Mouse (Mus musculus) intestine, postnatal 0 days (tissue): Measurements from ENCODE around the gene Tprn. TPM values are rescaled to one million over a fixed set of nuclear protein-coding genes. Genes with fewer than 3 reads are reported as not detected.

Source experiments
- ATAC-seq: fragments of 200-750 bp; cut with Nextera tagmentation; 2 replicates; pipeline ENCODE4 v1.8.0; 2017; ENCODE audit warnings: mild to moderate bottlenecking, moderate TSS enrichment, moderate library complexity
- H3K27ac ChIP-seq: fragments of 300-500 bp; sonication (generic); 2 replicates; pipeline ENCODE4 v1.5.1; 2014; ENCODE audit warnings: mild to moderate bottlenecking, low read depth, low read length, moderate library complexity
- H3K27me3 ChIP-seq: fragments of 300-500 bp; sonication (generic); replicated peaks from 2 replicates; pipeline ENCODE4 v1.6.1; 2014; ENCODE audit warnings: low read length, mixed read lengths; ENCODE audit not compliant: control insufficient read depth, insufficient read depth
- H3K36me3 ChIP-seq: fragments of 300-500 bp; sonication (generic); 2 replicates; pipeline ENCODE4 v1.6.1; 2014; ENCODE audit warnings: mild to moderate bottlenecking, moderate library complexity; ENCODE audit not compliant: control insufficient read depth, insufficient read depth
- H3K4me1 ChIP-seq: fragments of 300-500 bp; sonication (generic); replicated peaks from 2 replicates; pipeline ENCODE4 v1.6.1; 2014; ENCODE audit warnings: antibody characterized with exemption, low read length, mixed read lengths; ENCODE audit not compliant: control insufficient read depth, insufficient read depth
- H3K4me2 ChIP-seq: fragments of 300-500 bp; sonication (generic); replicated peaks from 2 replicates; pipeline ENCODE4 v1.6.1; 2014; ENCODE audit warnings: low read depth, mild to moderate bottlenecking, moderate library complexity
- H3K4me3 ChIP-seq: fragments of 300-500 bp; sonication (generic); 2 replicates; pipeline ENCODE4 v1.5.1; 2014; ENCODE audit warnings: low read depth, low read length
- H3K9ac ChIP-seq: fragments of 300-500 bp; sonication (generic); 2 replicates; pipeline ENCODE4 v1.6.1; 2014; ENCODE audit warnings: mild to moderate bottlenecking, low read depth, low read length
- H3K9me3 ChIP-seq: fragments of 300-500 bp; sonication (generic); 2 replicates; pipeline ENCODE4 v1.6.1; 2016; ENCODE audit warnings: mixed run types; ENCODE audit not compliant: control insufficient read depth
- CTCF ChIP-seq: sonication (generic); IDR thresholded peaks from 2 replicates; pipeline ENCODE4 v1.5.1; 2016; ENCODE audit warnings: low read depth, mild to moderate bottlenecking, control low read depth, antibody characterized with exemption, moderate library complexity
- WGBS: fragments of 180-500 bp; shearing (Covaris S2); extraction: QIAGEN DNeasy Blood & Tissue Kit; methylation state at CpG from one replicate; pipeline ENCODE4 v1.1.7; 2014; 5-methylcytosine and 5-hydroxymethylcytosine counted together
- polyA plus RNA-seq: library from polyadenylated mRNA; unstranded; fragments of >200 nt; fragmentation: Nextera tagmentation; extraction: Ambion mirVana; gene quantifications from 2 replicates; pipeline ENCODE4 v1.2.1, GENCODE M21; 2015

Gene Tprn
- polyA plus RNA-seq, 1 experiment from 2014 or later, result 62.0 TPM

DNA sequence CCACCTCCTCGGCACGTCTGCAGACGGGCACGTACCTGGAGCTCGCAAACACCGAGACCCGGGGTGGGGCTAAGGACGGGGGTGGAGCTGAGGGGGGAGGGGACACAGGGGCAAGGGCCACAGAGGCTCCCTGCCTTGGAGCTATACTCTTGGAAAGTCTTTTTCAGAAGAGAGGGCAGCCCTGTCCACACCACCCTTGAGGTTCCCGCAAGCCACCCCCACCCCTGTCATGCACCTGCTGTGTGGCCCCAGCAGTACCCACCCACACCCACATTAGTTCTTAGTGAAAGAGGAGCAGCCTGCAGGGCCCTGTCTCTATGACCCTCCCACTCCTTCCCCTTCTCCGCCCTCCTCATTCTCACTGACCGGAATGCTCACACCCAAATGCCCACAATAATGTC, 49.1 kb downstream of the Tprn start:
- H3K4me2 ChIP-seq, result peak overlapping the region; percentile 64
- H3K9ac ChIP-seq, result no peak overlapping the region
- peak overlapping the region; percentile 28 for H3K4me3 ChIP-seq
- H3K27ac ChIP-seq, result no peak overlapping the region
- no peaks in the 10 kb centered on the region for H3K4me1 ChIP-seq
- 4% methylated on average over 11 of the region's 11 CpGs for WGBS
- no peaks in the 10 kb centered on the region for H3K36me3 ChIP-seq
- H3K27me3 ChIP-seq, result peaks cover 25% of the 10 kb centered on the region
- ATAC-seq, result peak; percentile 72
- H3K9me3 ChIP-seq, result no peaks in the 10 kb centered on the region
- TF ChIP-seq CTCF, result no peak

DNA sequence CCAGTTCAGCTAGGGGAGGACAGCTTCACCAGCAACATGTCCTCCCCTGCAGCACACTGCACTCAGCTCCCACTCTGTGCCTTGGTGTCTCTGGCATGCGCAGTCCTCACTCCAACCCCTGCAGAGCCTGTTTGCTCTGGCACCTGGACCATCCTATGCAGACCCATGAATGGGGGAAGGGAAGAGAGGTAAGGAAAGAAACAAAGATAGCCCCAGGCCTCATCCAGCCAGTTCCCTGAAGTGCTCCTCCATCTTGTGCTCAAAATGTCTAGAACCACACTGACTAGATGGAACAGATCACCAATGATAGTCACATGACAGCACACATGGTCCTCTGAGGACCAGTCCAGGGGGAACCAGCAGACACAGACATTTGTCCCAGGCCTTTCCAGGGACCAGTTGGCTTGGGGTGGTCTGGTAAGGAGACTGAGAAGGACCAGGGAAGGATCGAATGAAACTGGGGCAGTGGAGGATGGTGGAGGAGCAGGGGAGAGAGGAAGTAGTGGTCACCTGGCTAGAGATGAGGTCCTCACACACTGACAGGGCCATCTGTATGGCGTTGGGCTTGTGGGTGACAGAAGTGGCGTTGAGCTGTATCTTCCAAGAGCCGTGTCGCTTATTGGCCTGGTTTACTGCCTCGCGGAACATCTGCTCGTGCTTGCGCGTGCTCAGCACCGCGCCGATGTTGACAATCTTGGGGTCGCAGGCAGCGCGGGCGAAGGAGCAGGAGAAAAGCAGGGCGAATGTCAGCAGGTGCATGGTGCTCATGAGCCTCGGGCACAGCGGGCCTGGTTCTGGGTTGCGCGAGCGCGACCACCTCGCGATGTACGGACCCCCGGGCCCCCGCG, 55.9 kb downstream of the Tprn start:
- Histone ChIP-seq H3K9me3 (no peaks in the 10 kb centered on the region), H3K4me1 (peaks cover 2% of the 10 kb centered on the region; the same call in 1 of the 2 replicates), H3K4me2 (peak overlapping the region; percentile 61), H3K27me3 (peaks cover 36% of the 10 kb centered on the region), H3K36me3 (no peaks in the 10 kb centered on the region), H3K4me3 (peak overlapping the region; percentile 30), H3K9ac (no peak overlapping the region), H3K27ac (no peak overlapping the region)
- 4% methylated on average over 31 of the region's 31 CpGs for WGBS
- TF ChIP-seq CTCF, result no peak
- no peak for ATAC-seq

DNA sequence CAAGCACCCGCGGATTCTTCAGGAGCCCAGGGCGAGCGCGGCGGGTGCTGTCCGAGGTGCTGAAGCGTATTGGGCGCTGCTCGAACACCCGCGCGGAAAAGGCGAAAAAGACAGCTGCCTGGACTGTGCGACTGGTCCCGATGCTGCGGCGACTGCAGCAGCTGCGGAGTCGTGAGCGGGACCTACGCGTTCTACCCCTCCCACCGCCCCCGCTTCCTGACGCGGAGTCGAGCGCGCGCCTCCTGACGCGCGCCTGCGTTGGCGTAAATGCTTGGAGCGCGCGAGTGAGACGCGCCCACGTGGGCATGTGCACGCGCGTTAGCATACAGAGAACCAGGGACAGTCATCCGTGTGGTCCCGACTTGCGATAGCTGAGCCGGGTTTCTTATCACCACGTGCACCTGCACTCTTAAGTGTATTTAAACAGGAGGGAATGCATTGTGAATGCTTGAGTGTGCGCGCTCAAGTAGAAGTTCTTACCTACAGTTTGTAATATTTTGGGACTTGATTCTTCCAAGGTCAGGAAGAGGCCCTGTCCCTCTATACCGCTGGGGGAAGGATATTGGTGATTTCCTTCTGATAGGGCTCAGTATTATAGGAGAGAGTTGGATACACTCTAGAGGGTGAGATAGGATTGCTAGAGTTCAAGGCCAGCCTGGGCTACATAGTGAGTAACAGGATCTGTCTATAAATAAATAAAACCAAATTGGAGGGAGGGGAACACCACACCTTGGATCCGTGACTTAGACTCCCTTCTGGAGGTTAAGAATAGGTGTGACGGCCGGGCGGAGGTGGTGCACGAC, 56.8 kb downstream of the Tprn start, which contains the start of gene Grin1:
Gene Grin1, minus strand, starts transcription at position 217 of the 803 bp plus-strand sequence.
- Histone ChIP-seq H3K4me2 (peak within 1 kb of the TSS; percentile 61), H3K9ac (no peak within 1 kb of the TSS), H3K36me3 (no peaks in the 10 kb centered on the region), H3K4me1 (peaks cover 2% of the 10 kb centered on the region; the same call in 1 of the 2 replicates), H3K27me3 (peaks cover 34% of the 10 kb centered on the region), H3K4me3 (peak within 1 kb of the TSS; percentile 30), H3K27ac (no peak within 1 kb of the TSS), H3K9me3 (no peaks in the 10 kb centered on the region)
- TF ChIP-seq CTCF, result no peak
- ATAC-seq, result peak; percentile 55
- 8% methylated on average over 58 of the region's 58 CpGs for WGBS

Other genes with a start within 250 kb of the Tprn start
- 17.0 and 17.6 TPM in 2 replicates for gene Nsmf, start 208.3 kb upstream of the Tprn start, polyA plus RNA-seq
- 24.6 and 25.9 TPM in 2 replicates for gene Entpd8, start 182.3 kb upstream of the Tprn start, polyA plus RNA-seq
- gene Noxa1, start 167.5 kb upstream of the Tprn start, polyA plus RNA-seq, result 3.3 and 5.8 TPM in 2 replicates
- 15.9 and 16.5 TPM in 2 replicates for gene Nrarp, start 81.9 kb upstream of the Tprn start, polyA plus RNA-seq
- 12.0 and 12.6 TPM in 2 replicates for gene Tor4a, start 65.7 kb upstream of the Tprn start, polyA plus RNA-seq
- gene Nelfb, start 51.1 kb upstream of the Tprn start, polyA plus RNA-seq, result 41.4 and 45.6 TPM in 2 replicates
- not detected in 2 replicates for gene Stpg3, start 48.0 kb upstream of the Tprn start, polyA plus RNA-seq
- gene Fam166a, start 43.9 kb upstream of the Tprn start, polyA plus RNA-seq, result 0.78 and 1.4 TPM in 2 replicates
- gene Tubb4b, start 37.9 kb upstream of the Tprn start, polyA plus RNA-seq, result 453 and 466 TPM in 2 replicates
- 34.0 and 37.6 TPM in 2 replicates for gene Slc34a3, start 28.3 kb upstream of the Tprn start, polyA plus RNA-seq
- gene Rnf224, start 25.8 kb upstream of the Tprn start, polyA plus RNA-seq, result 0.09 and 0.25 TPM in 2 replicates
- 51.9 and 59.4 TPM in 2 replicates for gene Rnf208, start 20.4 kb upstream of the Tprn start, polyA plus RNA-seq
- gene Cysrt1, start 20.2 kb upstream of the Tprn start, polyA plus RNA-seq, result 16.5 and 20.7 TPM in 2 replicates
- gene AL732309.1, start 15.8 kb upstream of the Tprn start, polyA plus RNA-seq, result 10.4 and 12.3 TPM in 2 replicates
- gene Tmem203, start 7.2 kb upstream of the Tprn start, polyA plus RNA-seq, result 40.3 and 44.9 TPM in 2 replicates
- gene Ssna1, start 9.8 kb downstream of the Tprn start, polyA plus RNA-seq, result 105 and 108 TPM in 2 replicates
- 41.6 and 43.4 TPM in 2 replicates for gene Anapc2, start 9.9 kb downstream of the Tprn start, polyA plus RNA-seq
- not detected in 2 replicates for gene Tmem210, start 25.5 kb downstream of the Tprn start, polyA plus RNA-seq
- 5.5 and 6.6 TPM in 2 replicates for gene Lrrc26, start 27.3 kb downstream of the Tprn start, polyA plus RNA-seq
- 0.78 and 0.90 TPM in 2 replicates for gene Grin1, start 56.6 kb downstream of the Tprn start, polyA plus RNA-seq
- 44.7 and 50.2 TPM in 2 replicates for gene Man1b1, start 69.7 kb downstream of the Tprn start, polyA plus RNA-seq
- gene Dpp7, start 93.7 kb downstream of the Tprn start, polyA plus RNA-seq, result 120 and 129 TPM in 2 replicates
- gene Uap1l1, start 103.1 kb downstream of the Tprn start, polyA plus RNA-seq, result 668 and 708 TPM in 2 replicates
- 112 and 129 TPM in 2 replicates for gene Sapcd2, start 109.7 kb downstream of the Tprn start, polyA plus RNA-seq
- gene Entpd2, start 133.3 kb downstream of the Tprn start, polyA plus RNA-seq, result 33.9 and 38.1 TPM in 2 replicates
- 49.2 and 52.3 TPM in 2 replicates for gene Npdc1, start 136.7 kb downstream of the Tprn start, polyA plus RNA-seq
- 0.26 and 0.27 TPM in 2 replicates for gene Fut7, start 160.6 kb downstream of the Tprn start, polyA plus RNA-seq
- 1.1 and 1.3 TPM in 2 replicates for gene Abca2, start 166.1 kb downstream of the Tprn start, polyA plus RNA-seq
- 2.0 and 2.8 TPM in 2 replicates for gene Clic3, start 194.2 kb downstream of the Tprn start, polyA plus RNA-seq
- 41.2 and 46.2 TPM in 2 replicates for gene Paxx, start 198.5 kb downstream of the Tprn start, polyA plus RNA-seq
- gene Ptgds, start 207.4 kb downstream of the Tprn start, polyA plus RNA-seq, result 1.2 and 2.2 TPM in 2 replicates
- 0.40 and 0.51 TPM in 2 replicates for gene Lcn12, start 231.3 kb downstream of the Tprn start, polyA plus RNA-seq
- 38.5 and 40.2 TPM in 2 replicates for gene Fbxw5, start 238.1 kb downstream of the Tprn start, polyA plus RNA-seq
- gene C8g, start 239.1 kb downstream of the Tprn start, polyA plus RNA-seq, result 48.5 and 49.3 TPM in 2 replicates